Mouse (Mus musculus): ENCODE measurements around the gene Fhit. TPM values are rescaled to one million over a fixed set of nuclear protein-coding genes. Genes with fewer than 3 reads are reported as not detected.

The Fhit gene
- total RNA-seq, 4 experiments from 2014 or later: 0.63 to 1.8 (median 0.99) TPM

GRCm38 (mm10) chr14:9721917-9722472, 1439.8 kb downstream of the Fhit start:
- DNase-seq (ENCODE audit: low spot score in 2 of 2): no peak

DNA sequence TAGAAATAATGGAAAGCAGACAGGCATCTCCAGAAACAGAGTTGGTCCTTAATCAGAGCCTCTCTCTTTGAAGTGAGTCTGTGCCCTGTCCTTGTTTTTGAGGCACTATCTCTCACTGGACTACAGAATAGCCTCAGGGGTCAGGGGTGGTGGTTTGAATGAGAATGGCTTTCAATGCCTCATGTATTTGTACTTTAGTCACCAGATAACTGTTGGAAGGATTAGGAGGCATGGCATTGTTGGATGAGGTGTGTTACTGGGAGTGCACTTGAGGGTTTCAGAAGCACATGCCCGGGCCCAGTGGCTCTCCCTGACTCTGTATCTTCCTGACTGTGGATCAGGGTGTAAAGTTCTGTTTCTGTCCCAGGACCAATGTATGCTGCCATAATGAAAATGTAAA, 1463.2 kb downstream of the Fhit start:
- no peak for DNase-seq (ENCODE audit: low spot score in 2 of 2)

GRCm38 (mm10) chr14:9697101-9697500, 1464.7 kb downstream of the Fhit start:
- DNase-seq (ENCODE audit: low spot score in 2 of 2): no peak

DNA sequence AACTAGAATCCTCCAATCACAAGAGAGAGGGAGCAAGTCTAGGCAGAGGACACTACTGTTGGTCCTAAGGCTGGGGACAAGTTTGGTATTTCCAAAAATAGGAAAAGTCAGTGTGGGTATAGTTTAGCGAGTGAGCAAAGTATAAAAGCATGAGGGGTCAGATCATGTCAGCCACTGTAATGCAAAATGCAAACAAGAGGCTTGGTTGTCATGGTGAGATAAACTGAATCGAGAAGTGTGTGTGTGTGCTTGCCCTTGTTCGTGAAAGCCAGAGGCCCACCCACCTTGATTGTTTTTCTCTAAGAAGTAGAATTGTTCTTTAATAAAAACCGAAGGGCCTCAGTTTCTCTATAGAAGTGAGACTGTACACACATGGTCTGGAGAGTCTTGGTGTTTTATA, 1465.8 kb downstream of the Fhit start:
- DNase-seq (ENCODE audit: low spot score in 2 of 2): no peak

DNA sequence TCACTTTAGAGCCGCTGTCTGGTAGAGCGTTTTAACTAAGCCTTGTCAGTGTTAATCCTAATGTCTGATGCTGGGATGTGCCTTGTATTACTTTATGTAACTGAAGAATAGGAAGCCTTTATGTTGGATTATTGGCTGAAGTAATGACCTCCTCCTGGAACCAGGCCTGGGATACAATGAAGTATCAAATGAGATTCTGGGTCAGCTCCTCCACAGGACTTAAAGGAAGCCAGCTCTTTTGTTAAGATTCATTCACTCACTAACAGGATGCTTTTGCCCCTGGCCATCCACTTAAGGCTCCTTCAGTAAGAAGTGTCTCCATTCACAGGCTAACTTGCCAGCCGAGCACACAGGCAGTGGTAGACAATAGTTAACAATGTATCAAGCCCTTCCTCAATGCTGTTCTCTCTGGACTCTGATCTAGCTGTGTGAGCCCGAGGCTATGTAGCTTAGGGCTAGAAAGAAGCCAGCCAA, 1466.6 kb downstream of the Fhit start:
- no peak for DNase-seq (ENCODE audit: low spot score in 2 of 2)

DNA sequence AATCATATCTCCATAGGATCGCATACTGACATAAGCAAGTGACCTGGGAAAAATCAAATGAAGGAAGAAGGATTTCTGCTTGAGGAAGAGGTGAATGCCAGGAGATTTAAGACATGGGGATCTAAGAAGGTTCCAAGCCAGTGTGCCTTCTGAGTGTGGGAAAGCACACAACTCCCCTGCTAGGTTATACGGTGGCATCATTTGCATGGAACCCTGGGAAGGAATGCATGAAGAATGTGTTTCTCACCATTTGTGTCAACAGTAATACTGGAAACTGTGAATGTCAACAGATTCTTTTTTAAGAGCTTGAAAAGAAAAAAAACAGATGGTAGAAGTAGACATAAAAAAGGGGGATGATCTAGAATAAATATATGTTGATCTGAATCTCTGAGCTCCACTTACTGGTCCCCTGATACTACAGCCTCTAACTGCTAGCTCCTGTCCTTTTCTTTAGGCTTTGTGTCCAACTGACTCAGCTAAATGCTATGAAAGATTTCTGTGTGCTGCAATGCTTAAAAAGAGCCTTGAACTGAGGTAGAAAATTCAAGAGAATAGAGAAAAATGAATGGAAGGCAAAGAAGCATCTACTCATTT, 1473.1 kb downstream of the Fhit start:
- DNase-seq (ENCODE audit: low spot score in 2 of 2): no peak

- no peak for DNase-seq (ENCODE audit: low spot score in 2 of 2)
These were observed 1477.5 kb downstream of the Fhit start for GRCm38 (mm10) chr14:9684362-9684761.

GRCm38 (mm10) chr14:9672728-9673127, 1489.1 kb downstream of the Fhit start:
- DNase-seq (ENCODE audit: low spot score in 2 of 2): no peak

- DNase-seq (ENCODE audit: low spot score in 2 of 2): no peak
These were observed 1490.1 kb downstream of the Fhit start for GRCm38 (mm10) chr14:9671776-9672175.

GRCm38 (mm10) chr14:9669766-9670165, 1492.1 kb downstream of the Fhit start:
- no peak for DNase-seq (ENCODE audit: low spot score in 2 of 2)

DNA sequence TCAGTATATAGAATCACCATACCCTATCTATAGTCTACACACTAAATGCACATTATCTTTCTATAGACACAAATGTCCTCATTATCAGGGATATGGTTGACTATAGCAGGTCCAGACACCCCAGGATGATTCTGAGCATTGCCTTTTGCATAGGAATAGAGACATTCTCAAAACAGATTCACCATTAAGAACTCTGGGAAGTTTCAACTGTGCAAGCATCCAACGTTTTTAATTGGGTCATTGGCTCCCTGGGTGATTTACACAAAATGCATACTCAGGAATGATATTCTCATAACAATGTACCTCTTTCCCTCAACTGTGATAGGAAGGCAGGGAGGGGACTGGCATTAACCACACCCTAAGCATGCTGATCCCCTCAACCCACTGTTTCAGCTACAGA, 1503.4 kb downstream of the Fhit start:
- no peak for DNase-seq (ENCODE audit: low spot score in 2 of 2)

DNA sequence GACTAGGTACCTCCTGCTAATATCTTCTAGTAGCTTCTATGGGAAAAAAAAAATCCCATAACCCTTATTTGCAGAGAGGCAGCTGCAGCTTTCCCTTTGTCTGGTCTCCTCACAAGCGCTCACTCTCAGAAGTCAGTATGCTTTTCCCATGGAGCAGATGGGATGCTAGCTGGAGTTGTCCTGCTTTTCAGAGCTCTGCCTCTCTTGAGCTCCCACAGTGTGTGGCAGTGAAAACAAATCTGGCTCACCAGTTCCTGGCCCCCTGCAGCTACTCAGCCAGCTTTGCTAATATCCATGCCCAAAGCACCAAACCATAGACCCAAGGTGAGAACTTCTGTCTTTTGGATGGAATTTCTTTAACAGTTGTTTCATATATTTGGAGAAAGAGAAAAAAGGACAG, 1510.4 kb downstream of the Fhit start:
- no peak for DNase-seq (ENCODE audit: low spot score in 2 of 2)

- DNase-seq (ENCODE audit: low spot score in 2 of 2): no peak
These were observed 1513.4 kb downstream of the Fhit start for GRCm38 (mm10) chr14:9648416-9648815.

DNA sequence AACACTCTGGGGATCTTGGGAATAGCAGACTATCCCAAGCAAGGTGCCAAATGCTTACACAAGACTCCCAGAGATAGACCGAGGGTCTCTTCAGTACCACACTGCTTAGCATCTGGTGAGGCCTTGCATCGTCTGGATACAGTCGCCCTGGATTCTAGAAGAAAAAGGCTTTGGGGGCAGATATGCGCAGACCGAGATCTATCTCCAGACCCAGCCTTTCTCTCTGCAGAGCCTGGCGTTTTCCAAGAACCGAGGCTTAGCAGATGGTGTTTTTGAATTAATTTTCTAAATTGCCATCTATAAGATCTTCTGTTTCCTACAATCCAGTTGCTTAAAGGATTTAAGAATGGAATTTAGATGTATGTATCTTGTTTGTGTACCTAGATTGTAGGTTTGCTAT, 1515.6 kb downstream of the Fhit start:
- no peak for DNase-seq (ENCODE audit: low spot score in 2 of 2)

DNA sequence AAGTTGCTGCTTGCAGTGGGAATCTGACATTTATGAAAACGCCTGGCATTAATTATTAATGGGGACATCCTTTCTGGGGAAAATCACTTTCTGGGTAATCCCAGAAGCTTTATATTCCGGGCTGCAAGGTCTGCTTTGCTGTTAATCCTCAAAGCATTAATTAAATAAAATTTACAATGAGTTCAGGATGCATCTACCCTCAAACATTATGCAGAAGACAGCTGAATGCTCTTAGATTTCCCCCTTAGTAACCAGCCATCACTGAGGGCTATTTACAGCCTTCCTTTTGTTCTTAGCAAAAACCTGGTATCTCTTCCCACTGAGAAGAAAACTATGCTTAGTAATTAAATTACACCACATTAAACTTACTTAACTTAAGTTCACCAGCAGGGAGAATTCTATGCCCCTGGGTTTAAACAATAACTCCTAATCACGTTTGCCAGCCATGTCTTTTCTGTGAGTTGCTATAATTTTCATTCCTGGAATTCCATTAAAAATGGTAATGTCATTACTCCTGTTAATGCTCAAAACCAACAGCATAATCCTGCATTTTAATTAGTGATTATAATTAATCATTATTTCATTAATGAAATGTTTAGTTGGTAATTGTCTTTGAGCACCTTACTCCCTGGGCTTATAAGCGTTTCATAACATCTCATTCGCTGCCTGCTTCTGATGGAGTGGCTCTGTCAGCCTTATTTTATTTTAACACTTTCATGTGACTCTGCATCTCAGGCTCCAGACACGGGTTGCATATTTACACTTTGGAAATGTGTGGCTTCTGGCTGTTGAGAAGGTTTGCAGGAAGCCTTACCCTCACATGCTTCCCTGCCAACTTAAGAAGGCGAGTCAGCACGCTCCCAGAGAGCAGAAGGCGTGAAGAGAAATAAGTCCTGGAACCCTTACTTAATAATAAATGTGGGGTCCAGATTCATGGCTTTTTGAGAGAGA, 1517.3 kb downstream of the Fhit start:
- DNase-seq (ENCODE audit: low spot score in 2 of 2): no peak

DNA sequence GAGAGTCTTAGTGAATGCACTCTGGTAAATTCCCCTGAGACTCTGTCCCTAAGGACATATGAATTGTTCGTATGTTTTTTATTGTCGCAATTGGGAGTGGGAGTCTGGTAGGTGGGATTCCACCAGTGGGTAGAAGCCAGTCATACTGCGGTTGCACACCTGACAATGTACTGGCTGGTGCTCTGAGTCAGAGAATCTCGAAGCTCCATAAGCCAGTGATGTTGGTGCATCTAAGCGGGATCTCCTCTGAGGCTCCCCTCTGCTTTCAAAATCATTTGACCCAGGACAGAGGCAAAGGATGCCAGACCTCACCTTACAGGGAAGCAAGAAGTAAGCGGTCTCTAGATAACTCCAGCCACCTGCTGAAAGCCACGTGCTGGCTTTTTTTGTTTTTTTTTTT, 1518.1 kb downstream of the Fhit start:
- DNase-seq (ENCODE audit: low spot score in 2 of 2): no peak

- no peak for DNase-seq (ENCODE audit: low spot score in 2 of 2)
These were observed 1519.2 kb downstream of the Fhit start for GRCm38 (mm10) chr14:9642628-9643027.

DNA sequence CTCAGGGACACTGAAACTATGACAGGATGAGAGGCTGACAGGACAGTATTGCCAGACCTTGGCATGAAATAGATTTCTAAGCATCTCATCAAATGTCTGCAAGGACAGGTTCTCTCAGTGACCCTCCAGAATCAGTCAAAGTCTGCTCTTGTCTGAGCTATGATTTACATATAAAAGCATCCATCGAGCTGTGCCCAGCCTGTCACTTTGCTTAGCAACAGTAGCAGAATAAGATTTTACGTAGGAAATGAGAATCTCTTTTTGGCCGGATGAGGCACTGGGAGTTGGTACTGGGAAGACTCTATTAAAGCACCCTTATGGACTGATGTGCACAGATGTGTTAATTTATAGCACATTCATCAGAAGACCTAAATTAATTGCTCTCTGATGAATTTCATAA, 1519.8 kb downstream of the Fhit start:
- no peak for DNase-seq (ENCODE audit: low spot score in 2 of 2)

DNA sequence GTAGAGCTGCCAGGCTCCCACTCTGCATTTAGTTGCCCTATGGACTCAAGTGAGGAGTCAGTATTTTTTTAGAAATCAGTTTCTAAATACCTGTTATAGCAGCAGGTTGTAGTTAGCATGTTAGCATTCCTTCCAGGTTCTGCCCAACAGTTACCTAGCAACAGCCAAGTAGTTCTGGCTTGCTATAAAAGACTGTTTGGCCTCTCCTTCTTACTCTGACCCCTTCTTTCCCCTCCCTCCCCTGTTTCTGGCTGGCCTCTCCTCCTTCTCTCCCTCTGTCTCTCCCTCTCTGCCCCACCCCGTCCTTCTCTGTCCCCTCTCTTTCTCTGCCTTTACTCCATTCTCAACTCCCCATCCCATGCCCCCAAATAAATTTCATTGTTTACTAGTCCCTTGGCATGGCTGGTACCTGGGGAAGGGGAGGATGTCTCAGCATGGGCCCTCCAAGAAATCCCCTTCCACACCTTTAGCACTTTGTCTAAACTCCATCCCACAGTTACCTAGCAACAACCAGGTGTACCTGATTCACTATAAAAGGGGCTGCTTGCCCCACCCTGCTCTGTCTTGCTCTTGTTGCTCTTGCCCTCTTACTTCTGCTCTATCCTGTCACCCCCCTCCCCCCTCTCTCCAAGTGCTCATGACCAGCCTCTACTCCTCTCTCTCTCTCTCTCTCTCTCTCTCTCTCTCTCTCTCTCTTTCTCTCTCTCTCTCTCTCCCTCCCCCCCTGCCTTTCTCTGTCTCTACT, 1527.4 kb downstream of the Fhit start:
- DNase-seq (ENCODE audit: low spot score in 2 of 2): no peak

- no peak for DNase-seq (ENCODE audit: low spot score in 2 of 2)
These were observed 1529.3 kb downstream of the Fhit start for GRCm38 (mm10) chr14:9632537-9632936.

DNA sequence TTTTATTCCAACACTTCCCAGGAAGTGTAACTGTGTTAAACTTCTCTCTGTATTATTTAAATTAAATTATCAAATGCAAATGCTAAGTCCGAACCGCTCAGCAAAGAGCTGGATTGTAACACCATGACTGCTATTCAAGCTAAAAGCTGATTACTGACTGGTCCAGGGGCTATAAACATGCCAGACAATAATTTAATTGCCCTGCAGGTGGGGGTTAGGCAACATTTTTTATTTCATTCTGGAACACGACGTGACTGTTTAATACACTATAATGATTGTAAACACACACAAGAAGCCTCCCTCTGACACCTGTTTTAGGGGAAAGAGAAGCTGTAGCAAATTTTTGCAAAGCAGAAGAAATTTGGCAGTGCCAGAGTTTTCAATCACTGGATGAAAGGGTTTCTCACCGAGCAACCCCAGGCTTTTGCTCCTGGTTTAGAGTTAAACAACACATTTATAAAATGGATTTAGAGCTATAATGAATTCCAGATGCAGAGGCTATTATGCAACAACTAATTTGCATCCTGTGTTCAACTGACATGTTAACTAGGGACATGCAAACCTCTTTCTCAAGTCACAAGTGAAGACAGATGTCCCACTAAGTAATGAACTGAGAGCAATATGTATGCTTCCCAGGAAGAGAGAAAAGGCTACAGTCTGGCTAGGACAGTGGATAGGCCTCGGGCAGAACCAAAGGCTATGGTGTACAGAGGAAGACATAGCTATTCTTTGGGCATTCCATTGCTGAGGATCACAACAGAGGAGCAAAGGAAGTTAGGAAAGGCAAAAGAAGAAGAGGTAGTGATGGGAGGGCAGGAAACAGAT, 1538.4 kb downstream of the Fhit start:
- no peak for DNase-seq (ENCODE audit: low spot score in 2 of 2)
